Mouse (Mus musculus) ES-E14 (cell line): ENCODE data around the gene Adamtsl5. TPM values are rescaled to one million over a fixed set of nuclear protein-coding genes. Genes with fewer than 3 reads are reported as not detected.

Experiments
- DNase-seq: peaks from one replicate; pipeline ENCODE4 v3.0.0-alpha.2; 2013; ENCODE audit warnings: low read depth, low spot score
- H3K27ac ChIP-seq: 2 replicates; pipeline ENCODE4 v1.5.1; 2012; ENCODE audit warnings: low read depth, mild to moderate bottlenecking, low read length, moderate library complexity, mixed read lengths; ENCODE audit not compliant: poor library complexity, insufficient read depth, severe bottlenecking
- H3K36me3 ChIP-seq: 2 replicates; pipeline ENCODE4 v1.6.1; 2012; ENCODE audit warnings: mild to moderate bottlenecking, low read length, moderate library complexity, mixed read lengths; ENCODE audit not compliant: control insufficient read depth, poor library complexity, insufficient read depth, severe bottlenecking
- H3K4me1 ChIP-seq, 2 experiments: fragments of 150-350 bp in 1 of 2; sonication (generic) in 1 of 2; 2 replicates each; pipeline ENCODE4 v1.6.1; 2012; ENCODE audit warnings: low read length in 2 of 2, mild to moderate bottlenecking in 1 of 2, mixed read lengths in 1 of 2; ENCODE audit not compliant: control insufficient read depth in 2 of 2, insufficient read depth in 2 of 2, poor library complexity in 1 of 2
- H3K4me3 ChIP-seq, 2 experiments: fragments of 150-350 bp in 1 of 2; sonication (generic) in 1 of 2; 2 replicates each; pipeline ENCODE4 v1.5.1; 2012; ENCODE audit warnings: low read length in 2 of 2, low read depth in 1 of 2, mild to moderate bottlenecking in 1 of 2, mixed read lengths in 1 of 2; ENCODE audit not compliant: insufficient read depth in 1 of 2, poor library complexity in 1 of 2, severe bottlenecking in 1 of 2
- H3K9ac ChIP-seq: 2 replicates; pipeline ENCODE4 v1.6.1; 2012; ENCODE audit warnings: low read depth, mild to moderate bottlenecking, low read length, mixed read lengths; ENCODE audit not compliant: poor library complexity, insufficient read depth, severe bottlenecking
- H3K9me3 ChIP-seq: fragments of 150-350 bp; sonication (generic); 2 replicates; pipeline ENCODE4 v1.6.1; 2012; ENCODE audit warnings: low read depth, mild to moderate bottlenecking, low read length; ENCODE audit not compliant: control insufficient read depth, insufficient read depth
- CHD2 ChIP-seq: IDR thresholded peaks from 2 replicates; pipeline ENCODE4 v1.6.1; 2014; ENCODE audit warnings: mild to moderate bottlenecking, low read depth, low read length, inconsistent platforms
- HCFC1 ChIP-seq: IDR thresholded peaks from 2 replicates; pipeline ENCODE4 v1.6.1; 2012; ENCODE audit warnings: low read length, inconsistent platforms, borderline replicate concordance; ENCODE audit not compliant: insufficient read depth
- MAFK ChIP-seq: IDR thresholded peaks from 2 replicates; pipeline ENCODE4 v1.6.1; 2014; ENCODE audit warnings: mild to moderate bottlenecking, low read depth, low read length, inconsistent platforms; ENCODE audit not compliant: insufficient read depth
- ZC3H11A ChIP-seq: IDR thresholded peaks from 2 replicates; pipeline ENCODE4 v1.6.1; 2012; ENCODE audit warnings: low read depth, mild to moderate bottlenecking, inconsistent platforms, low read length, borderline replicate concordance
- ZNF384 ChIP-seq: IDR thresholded peaks from 2 replicates; pipeline ENCODE4 v1.6.1; 2012; ENCODE audit warnings: low read depth, low read length, inconsistent platforms
- in situ Hi-C, 2 experiments: fragments of 600-800 bp; cut with MboI; formaldehyde crosslinking; loops; one replicate each; pipeline ENCODE4 v1.15.1; 2025; ENCODE audit warnings: low sequenced_read_pairs in 2 of 2, inconsistent platforms in 1 of 2; ENCODE audit not compliant: unreplicated experiment in 2 of 2
- total RNA-seq: library from RNA; depleted of rRNA; stranded (reverse); fragments of 300-350 nt; gene quantifications from 2 replicates; pipeline ENCODE4 v1.2.3, GENCODE M21; 2012; rRNA removed

Gene Adamtsl5
- 2.1 and 2.4 TPM in 2 replicates for total RNA-seq

DNA sequence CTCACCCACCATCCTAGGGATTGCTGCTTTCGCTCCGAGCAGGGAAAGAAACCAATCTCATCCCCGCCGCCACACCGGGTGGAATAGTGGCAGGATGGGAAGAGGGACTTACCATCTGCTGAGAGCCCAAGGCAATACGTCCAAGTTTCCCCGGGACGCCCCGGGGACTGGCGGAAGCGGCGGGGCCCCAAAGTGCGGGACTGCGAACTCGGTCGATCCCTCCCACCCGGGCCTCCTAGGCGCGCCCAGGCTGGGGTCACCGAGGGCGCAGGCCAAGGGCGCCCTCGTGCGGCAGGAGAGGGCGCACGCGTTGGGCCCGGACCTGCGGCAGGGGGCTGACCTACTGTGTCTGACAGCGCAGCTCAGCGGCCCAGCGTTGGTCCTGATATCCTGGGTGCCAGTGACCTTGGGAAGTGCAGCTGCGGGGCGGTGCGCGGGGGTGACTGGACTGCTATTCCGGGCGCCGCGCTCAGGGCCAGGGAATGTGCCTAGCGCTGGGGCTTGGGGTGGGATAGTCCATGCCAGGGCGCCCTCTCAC, at the start of gene Adamtsl5:
TSS of gene Adamtsl5 (minus strand) at position 169 of the 538 bp plus-strand sequence.
- Histone ChIP-seq H3K4me3 (peak within 1 kb of the TSS; percentile 63 to 68), H3K4me1 (peaks cover 2 to 26% of the 10 kb centered on the region in 2 experiments; a peak in 3 of 4 replicates), H3K9ac (peak within 1 kb of the TSS; percentile 52), H3K27ac (no peak within 1 kb of the TSS), H3K36me3 (no peaks in the 10 kb centered on the region), H3K9me3 (no peaks in the 10 kb centered on the region)
- TF ChIP-seq HCFC1 (peak; percentile 59; the same call in 1 of the 2 replicates), ZC3H11A (no peak)
- in situ Hi-C loops: no loop called here
- peak; percentile 60 for DNase-seq

DNA sequence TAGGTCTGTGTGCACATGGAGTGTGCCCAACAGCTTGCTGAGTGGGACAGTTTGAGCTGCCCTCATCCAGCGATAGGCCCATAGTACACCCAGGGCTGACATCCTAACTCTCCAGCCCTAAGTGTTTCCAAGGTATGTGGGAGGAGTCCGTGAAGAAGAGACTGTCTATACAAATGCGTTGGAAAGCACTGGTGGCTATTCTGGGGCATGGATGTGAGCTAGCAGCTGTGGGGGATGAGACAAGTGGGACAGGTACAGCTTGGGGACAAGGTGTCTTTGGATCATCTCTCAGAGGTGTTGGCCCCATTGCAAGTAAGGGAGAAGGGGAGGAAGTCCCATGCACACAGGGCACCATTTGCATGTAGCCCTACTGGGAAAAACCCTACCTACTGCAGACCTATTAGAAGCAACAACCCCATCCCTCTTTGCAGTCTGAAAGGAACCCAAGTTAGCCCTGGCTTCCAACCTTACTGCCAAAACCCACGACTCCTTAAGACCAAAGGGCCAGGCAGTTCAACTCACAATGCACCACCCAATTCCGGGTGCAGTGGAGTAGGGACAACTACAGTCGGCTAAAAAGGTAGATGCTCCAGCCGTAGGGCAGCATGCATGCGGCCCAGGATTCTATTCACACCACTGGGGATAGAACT, 49.4 kb upstream of the Adamtsl5 start:
- peak overlapping the region; percentile 81 for H3K9ac ChIP-seq
- in situ Hi-C loops: no loop called here

DNA sequence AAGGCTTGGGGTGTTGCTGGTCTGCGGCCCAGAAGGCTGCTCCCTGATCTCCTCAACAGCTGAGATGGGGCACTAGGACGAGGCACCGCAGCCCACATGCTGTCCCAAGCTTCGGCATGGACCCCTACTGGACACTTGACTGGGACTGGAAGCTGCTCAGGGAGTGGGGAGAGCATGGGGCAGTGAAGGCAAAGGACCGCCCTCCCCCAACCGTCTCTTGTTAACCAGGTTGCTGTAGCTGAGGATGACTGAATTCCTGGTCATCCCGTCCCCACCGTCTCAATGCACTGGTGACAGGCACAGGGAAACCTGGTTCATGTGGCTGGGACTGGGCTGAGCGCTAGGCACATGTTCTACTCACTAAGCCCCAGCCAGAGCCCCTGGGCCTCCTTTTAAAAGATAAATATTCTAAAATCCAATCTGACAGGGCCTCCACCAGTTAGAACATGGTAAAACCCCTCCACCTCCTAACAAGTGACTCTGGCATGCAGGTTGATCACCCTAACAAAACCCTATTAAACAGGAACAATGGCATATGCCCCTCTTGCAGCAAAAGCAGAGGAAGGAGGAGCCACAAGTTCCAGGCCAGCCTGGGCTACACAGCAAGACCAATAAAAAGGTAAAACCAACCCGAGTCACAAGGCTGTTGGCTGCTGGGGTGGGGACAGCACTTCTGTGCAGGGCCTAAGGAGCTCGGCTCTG, 48.8 kb upstream of the Adamtsl5 start:
- Histone ChIP-seq H3K27ac (peak overlapping the region; percentile 95), H3K36me3 (peaks cover 42% of the 10 kb centered on the region), H3K9me3 (no peaks in the 10 kb centered on the region), H3K4me1 (peaks cover 0 to 22% of the 10 kb centered on the region in 2 experiments; a peak in 2 of 4 replicates), H3K4me3 (peak overlapping the region; percentile 69 to 81; a peak in 2 of 4 replicates), H3K9ac (peak overlapping the region; percentile 81; the same call in 1 of the 2 replicates)
- no peak for DNase-seq
- in situ Hi-C loops: no loop called here
- TF ChIP-seq HCFC1 (no peak), MAFK (no peak), CHD2 (no peak), ZNF384 (no peak), ZC3H11A (no peak)

More for the DNA sequence above, 49.4 kb upstream of the Adamtsl5 start:
- Histone ChIP-seq H3K36me3 (peaks cover 41% of the 10 kb centered on the region), H3K4me1 (peaks cover 0 to 22% of the 10 kb centered on the region in 2 experiments; a peak in 2 of 4 replicates), H3K4me3 (peak overlapping the region; percentile 69 to 81), H3K9me3 (no peaks in the 10 kb centered on the region), H3K27ac (peak overlapping the region; percentile 95)
- no peak for TF ChIP-seq ZNF384
- no peak for TF ChIP-seq MAFK
- TF ChIP-seq CHD2: no peak
- TF ChIP-seq HCFC1: no peak
- TF ChIP-seq ZC3H11A: no peak
- no peak for DNase-seq

DNA sequence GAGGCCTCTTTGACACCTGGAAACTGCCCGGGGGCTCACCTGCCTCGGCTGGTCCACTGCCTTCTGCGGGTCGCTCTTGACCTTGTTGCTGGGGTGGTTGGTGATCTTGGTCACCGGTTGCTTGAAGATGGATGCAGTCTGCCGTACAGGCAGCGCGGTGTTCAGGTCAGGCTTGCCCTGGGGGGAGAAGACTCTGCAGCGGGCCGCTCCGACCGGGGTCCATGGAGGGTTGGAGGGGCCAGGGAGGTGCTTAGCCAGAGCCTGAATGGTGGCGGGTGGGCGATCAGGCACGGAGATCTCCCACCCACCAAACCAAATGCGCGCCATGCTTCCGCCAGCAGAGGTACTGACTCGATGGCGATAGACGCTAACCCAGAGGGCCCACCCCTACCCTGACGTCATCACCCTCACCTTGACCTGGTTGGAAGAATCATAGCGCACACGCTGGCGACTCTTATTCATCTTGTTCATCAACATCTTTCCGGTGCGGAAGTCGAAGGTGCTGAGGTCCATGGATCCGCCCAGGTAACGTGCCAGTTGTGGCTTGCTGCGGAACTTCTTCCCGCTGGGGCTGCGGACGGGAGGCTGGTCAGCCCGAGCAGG, 46.9 kb upstream of the Adamtsl5 start:
- Histone ChIP-seq H3K9ac (peak overlapping the region; percentile 86), H3K27ac (peak overlapping the region; percentile 77), H3K4me3 (peak overlapping the region; percentile 53 to 73), H3K36me3 (peaks cover 45% of the 10 kb centered on the region), H3K4me1 (peaks cover 0 to 18% of the 10 kb centered on the region in 2 experiments; a peak in 1 of 4 replicates), H3K9me3 (no peaks in the 10 kb centered on the region)
- no peak for TF ChIP-seq CHD2
- TF ChIP-seq ZNF384: no peak
- TF ChIP-seq MAFK: no peak
- TF ChIP-seq HCFC1: no peak
- no peak for TF ChIP-seq ZC3H11A
- DNase-seq: no peak
- in situ Hi-C loops: no loop called here
